Mouse (Mus musculus): ENCODE data around the gene Lrrtm4.

The Lrrtm4 gene

GRCm38 (mm10) chr6:80328391-80328790 lies 309.7 kb downstream of the Lrrtm4 start:
- no peak for DNase-seq (ENCODE audit: low read depth, low spot score)

DNA sequence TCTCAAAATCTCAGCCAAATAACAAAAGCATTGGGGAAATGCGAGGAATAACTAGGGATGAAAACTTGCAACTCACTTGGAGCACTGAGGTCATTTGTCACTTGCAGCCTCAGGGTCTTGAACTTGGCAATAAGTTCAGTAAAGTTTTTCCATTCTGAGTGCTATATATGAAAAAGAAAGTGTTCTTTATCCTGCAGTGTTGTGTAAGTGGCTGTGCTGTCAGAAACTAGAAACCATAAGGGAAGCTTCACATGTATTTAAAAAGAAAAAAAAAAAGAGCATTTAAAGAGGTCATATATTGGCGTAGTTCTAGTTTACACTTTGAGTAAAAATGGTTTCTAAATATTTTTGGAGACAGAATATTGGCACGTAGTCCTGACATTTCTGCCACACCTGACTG lies 313.1 kb downstream of the Lrrtm4 start:
- DNase-seq (ENCODE audit: low read depth, low spot score), result no peak

DNA sequence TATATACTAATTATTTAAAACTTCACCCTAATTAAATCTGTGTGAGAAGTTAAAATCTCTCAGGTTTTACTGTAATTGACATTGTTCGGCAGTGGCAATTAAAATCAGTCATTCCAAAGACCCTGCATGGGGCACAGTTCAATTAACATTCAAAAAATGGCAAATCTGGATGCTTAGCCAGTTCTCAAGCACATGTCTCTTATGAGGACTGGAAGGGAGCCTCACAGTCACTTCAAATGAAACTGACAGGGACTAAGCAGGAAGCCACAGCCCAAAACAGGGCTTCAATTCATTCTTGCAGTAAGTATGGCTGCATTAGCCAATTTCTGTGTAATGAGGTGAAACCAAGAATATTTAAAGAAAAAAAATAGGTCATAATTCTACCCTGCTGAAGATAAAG lies 333.6 kb downstream of the Lrrtm4 start:
- DNase-seq (ENCODE audit: low read depth, low spot score), result no peak

DNA sequence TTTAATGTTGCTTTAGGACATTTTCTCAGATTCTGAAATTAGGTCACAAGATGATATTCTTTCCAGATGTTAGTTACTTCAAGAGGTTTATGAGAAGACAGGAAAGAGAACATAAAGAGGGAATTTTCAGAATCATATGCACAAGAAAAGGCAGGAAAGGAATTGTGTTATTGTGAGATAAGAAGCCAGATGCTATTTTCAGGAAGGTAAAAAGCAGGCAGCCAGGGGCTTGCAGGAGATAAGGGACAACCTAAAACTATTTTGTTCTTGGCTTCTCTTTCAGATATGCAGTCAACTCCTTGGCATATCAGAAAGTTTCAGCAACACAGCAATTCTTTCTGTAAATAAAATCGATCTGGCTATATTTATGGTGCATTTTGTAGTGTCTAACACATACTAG lies 338.4 kb downstream of the Lrrtm4 start:
- no peak for DNase-seq (ENCODE audit: low read depth, low spot score)

DNA sequence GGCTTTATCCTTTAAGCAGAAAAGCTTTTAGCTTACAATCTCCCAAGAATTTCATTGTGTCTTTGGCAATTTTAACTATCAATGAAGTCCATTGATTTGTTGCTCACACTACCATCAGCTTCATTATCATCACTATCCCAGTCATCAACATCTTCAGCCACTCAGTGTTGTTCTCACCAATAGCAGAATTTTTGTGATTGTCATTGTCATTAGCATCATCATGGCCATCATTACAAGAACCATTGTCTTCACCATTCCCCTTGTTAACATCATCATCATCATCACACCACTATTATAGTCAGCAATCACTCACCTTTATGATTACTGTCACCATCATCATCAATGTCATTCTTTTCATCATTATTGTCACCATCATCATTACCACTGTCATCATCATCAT lies 344.9 kb downstream of the Lrrtm4 start:
- DNase-seq (ENCODE audit: low read depth, low spot score), result no peak

DNA sequence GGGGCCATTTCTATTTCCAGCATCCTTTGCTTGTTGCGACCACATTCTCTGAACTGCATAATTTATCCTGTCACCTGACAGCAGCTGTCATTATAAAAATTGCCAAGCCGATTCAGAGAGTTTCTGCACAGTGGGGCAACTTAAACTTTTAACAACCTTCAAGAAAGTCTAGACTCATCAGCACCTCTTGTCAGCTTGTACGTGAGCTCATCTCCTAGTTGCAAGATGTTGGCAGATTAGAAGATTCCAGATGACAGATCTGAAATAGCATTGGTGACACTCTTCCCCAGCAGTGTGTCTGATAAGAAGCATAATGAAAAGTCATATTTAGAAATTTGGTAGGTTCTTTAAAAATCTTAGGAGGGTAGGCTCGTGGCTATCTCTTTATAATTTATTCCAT lies 347.9 kb downstream of the Lrrtm4 start:
- no peak for DNase-seq (ENCODE audit: low read depth, low spot score)

GRCm38 (mm10) chr6:80389571-80389970 lies 370.9 kb downstream of the Lrrtm4 start:
- no peak for DNase-seq (ENCODE audit: low read depth, low spot score)

DNA sequence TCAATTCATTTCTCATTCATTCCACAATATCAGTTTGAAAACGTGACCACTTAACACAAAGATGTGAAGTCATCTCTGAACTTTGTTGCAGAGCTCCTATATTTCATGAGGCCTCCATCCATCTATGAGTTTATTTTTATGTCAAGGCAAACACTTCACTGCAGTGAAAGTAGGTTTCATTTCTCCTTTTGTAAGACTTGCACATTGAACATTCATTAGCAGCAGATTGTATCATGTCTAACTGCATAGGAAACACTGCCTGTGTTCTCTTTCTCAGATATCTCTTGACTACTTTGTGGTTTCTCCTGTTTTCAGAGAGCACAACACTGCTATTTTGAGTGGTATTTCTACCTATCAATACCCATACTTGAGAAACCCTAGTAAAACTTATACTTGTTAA lies 388.1 kb downstream of the Lrrtm4 start:
- peak; percentile 19 for DNase-seq (ENCODE audit: low read depth, low spot score)

- no peak for DNase-seq (ENCODE audit: low read depth, low spot score)
Measured at GRCm38 (mm10) chr6:80440135-80440534, 421.5 kb downstream of the Lrrtm4 start.

DNA sequence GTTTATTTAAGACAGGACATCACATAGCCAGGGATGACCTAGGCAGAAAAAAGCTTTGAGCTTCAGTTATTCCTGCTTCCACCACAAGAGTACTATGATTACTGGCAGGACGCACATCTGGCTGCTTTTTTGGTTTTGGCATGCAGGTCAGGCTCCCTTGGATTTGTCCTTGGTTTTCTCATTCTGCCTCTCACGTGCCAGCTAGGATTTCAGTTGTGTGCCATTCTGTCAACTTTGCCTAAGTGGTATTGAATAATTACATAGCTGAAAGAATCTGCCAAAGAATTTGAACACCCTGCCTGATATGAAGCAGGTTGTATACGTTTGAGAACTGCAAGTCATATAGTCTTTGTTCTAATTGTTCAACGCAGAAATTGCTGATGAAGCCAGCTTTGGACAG lies 451.9 kb downstream of the Lrrtm4 start:
- DNase-seq (ENCODE audit: low read depth, low spot score), result no peak

GRCm38 (mm10) chr6:80476153-80476552 lies 457.5 kb downstream of the Lrrtm4 start:
- no peak for DNase-seq (ENCODE audit: low read depth, low spot score)

- no peak for DNase-seq (ENCODE audit: low read depth, low spot score)
Measured at GRCm38 (mm10) chr6:80545017-80545416, 526.3 kb downstream of the Lrrtm4 start.

DNA sequence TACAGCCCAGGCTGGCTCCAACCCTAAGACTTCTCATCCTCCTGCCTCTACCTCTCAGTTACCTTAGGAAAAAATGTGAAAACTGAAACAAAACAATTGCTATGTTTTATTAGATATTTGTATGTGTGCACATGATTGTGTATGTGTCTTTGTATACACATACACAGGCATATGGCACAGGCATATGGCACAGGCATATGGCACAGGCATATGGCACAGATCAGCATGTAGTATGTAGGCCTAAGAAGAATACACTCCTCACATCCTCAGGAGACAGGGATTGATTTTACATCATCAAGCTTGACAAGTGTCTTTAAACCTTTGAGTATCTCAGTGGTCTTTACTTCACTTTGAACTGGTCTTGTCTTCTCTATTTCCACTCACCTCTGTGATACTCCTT lies 531.2 kb downstream of the Lrrtm4 start:
- DNase-seq (ENCODE audit: low read depth, low spot score), result no peak

- no peak for DNase-seq (ENCODE audit: low read depth, low spot score)
Measured at GRCm38 (mm10) chr6:80553398-80553797, 534.7 kb downstream of the Lrrtm4 start.

- DNase-seq (ENCODE audit: low read depth, low spot score), result no peak
Measured at GRCm38 (mm10) chr6:80554991-80555390, 536.3 kb downstream of the Lrrtm4 start.

- peak; percentile 1 for DNase-seq (ENCODE audit: low read depth, low spot score)
Measured at GRCm38 (mm10) chr6:80577227-80577626, 558.5 kb downstream of the Lrrtm4 start.

DNA sequence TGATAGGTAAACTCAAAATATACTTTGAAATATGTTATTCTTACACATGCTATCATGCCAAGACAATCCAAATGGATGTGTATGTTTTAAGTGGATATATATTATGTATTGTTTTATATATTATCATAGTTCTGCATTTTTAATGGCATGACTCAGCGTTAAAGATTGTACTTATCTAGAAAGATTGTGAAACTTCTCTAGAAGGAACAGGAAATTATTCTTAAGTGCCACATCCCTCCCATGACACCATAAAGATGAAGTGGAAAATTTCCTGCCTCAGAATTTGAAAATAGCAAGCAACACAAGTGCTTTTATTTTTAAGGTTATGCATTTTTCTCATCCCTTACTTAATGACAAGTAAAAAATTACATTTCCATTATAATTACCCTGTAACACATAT lies 563.5 kb downstream of the Lrrtm4 start:
- DNase-seq (ENCODE audit: low read depth, low spot score), result no peak

- no peak for DNase-seq (ENCODE audit: low read depth, low spot score)
Measured at GRCm38 (mm10) chr6:80589776-80590175, 571.1 kb downstream of the Lrrtm4 start.

- no peak for DNase-seq (ENCODE audit: low read depth, low spot score)
Measured at GRCm38 (mm10) chr6:80619508-80619907, 600.8 kb downstream of the Lrrtm4 start.

- DNase-seq (ENCODE audit: low read depth, low spot score), result no peak
Measured at GRCm38 (mm10) chr6:80622676-80623334, 604.1 kb downstream of the Lrrtm4 start.

DNA sequence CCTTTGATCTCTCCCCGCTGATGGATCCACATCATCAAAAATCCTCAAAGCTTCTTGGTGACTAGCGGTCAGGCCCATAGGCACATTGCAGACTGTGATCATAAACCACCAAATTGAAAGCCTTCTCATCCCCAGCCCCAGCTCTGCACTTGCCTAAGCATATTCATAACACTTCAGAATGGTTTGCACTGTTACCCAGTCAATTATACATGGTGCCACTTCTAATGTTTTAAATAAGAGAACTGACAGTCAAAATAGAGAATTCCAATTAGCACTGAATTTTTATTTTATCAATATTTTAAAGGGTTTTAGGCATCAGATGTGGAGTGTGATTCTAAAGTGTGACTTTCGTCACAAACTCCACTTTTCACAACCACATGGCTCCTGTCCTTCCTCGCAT lies 606.8 kb downstream of the Lrrtm4 start:
- no peak for DNase-seq (ENCODE audit: low read depth, low spot score)

GRCm38 (mm10) chr6:80662729-80663128 lies 644.1 kb downstream of the Lrrtm4 start:
- DNase-seq (ENCODE audit: low read depth, low spot score), result no peak

DNA sequence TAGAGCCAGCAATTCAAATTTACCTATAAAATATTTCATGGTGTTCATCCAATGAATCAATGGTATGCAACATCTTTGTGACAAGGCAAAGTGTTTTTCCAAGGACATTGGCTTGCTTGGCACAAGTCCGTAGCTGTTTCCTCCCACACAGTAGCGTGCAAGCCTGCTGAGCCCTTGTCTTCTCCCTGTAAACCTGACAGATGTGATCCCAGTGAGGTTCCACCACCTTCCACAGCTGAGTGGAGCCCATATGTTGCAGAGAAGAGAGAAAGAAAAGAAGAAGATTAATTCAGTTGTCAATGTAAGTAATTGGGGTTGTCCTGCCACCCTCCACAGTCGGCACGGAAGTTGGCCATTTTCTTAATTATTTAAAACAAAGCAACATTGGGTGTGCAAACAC lies 645.4 kb downstream of the Lrrtm4 start:
- no peak for DNase-seq (ENCODE audit: low read depth, low spot score)

- DNase-seq (ENCODE audit: low read depth, low spot score), result no peak
Measured at GRCm38 (mm10) chr6:80704183-80704582, 685.5 kb downstream of the Lrrtm4 start.

Measured in A20 (cell line).